Mouse (Mus musculus) heart, postnatal 0 days (tissue): ENCODE measurements around the gene Tnfsf8. TPM values are rescaled to one million over a fixed set of nuclear protein-coding genes. Genes with fewer than 3 reads are reported as not detected.

Source experiments
- ATAC-seq: fragments of 200-750 bp; cut with Nextera tagmentation; 2 replicates; pipeline ENCODE4 v1.8.0; 2017; ENCODE audit warnings: low read depth, moderate number of reproducible peaks, moderate library complexity; ENCODE audit not compliant: insufficient read depth
- DNase-seq: peaks from one replicate; pipeline ENCODE4 v3.0.0-alpha.2; 2016; ENCODE audit warnings: low spot score
- H3K27ac ChIP-seq: fragments of 300-500 bp; sonication (generic); 2 replicates; pipeline ENCODE4 v1.5.1; 2014; ENCODE audit warnings: low read depth, mild to moderate bottlenecking
- H3K27me3 ChIP-seq: fragments of 300-500 bp; sonication (generic); 2 replicates; pipeline ENCODE4 v1.6.1; 2014; ENCODE audit warnings: low read length, mixed read lengths; ENCODE audit not compliant: control insufficient read depth, insufficient read depth
- H3K36me3 ChIP-seq: fragments of 300-500 bp; sonication (generic); replicated peaks from 2 replicates; pipeline ENCODE4 v1.6.1; 2014; ENCODE audit warnings: low read length, mixed read lengths; ENCODE audit not compliant: control insufficient read depth, insufficient read depth
- H3K4me1 ChIP-seq: fragments of 300-500 bp; sonication (generic); 2 replicates; pipeline ENCODE4 v1.6.1; 2014; ENCODE audit warnings: antibody characterized with exemption; ENCODE audit not compliant: control insufficient read depth, insufficient read depth
- H3K4me2 ChIP-seq: fragments of 300-500 bp; sonication (generic); 2 replicates; pipeline ENCODE4 v1.6.1; 2014; ENCODE audit warnings: low read depth, mild to moderate bottlenecking, low read length, moderate library complexity
- H3K4me3 ChIP-seq: fragments of 300-500 bp; sonication (generic); 2 replicates; pipeline ENCODE4 v1.5.1; 2014; ENCODE audit warnings: low read depth, low read length
- H3K9ac ChIP-seq: fragments of 300-500 bp; sonication (generic); replicated peaks from 2 replicates; pipeline ENCODE4 v1.6.1; 2014; ENCODE audit warnings: low read depth, low read length, mixed read lengths
- H3K9me3 ChIP-seq: fragments of 300-500 bp; sonication (generic); replicated peaks from 2 replicates; pipeline ENCODE4 v1.6.1; 2016; ENCODE audit warnings: low read length; ENCODE audit not compliant: control insufficient read depth
- CTCF ChIP-seq: IDR thresholded peaks from 2 replicates; pipeline ENCODE4 v1.5.1; 2016; ENCODE audit warnings: antibody characterized with exemption, control low read depth, low read depth
- EP300 ChIP-seq: IDR thresholded peaks from 2 replicates; pipeline ENCODE4 v1.6.1; 2016; ENCODE audit warnings: antibody characterized with exemption, low read depth
- WGBS: fragments of 180-500 bp; shearing (Covaris S2); extraction: QIAGEN DNeasy Blood & Tissue Kit; methylation state at CpG from one replicate; pipeline ENCODE4 v1.1.7; 2014; 5-methylcytosine and 5-hydroxymethylcytosine counted together
- polyA plus RNA-seq: library from polyadenylated mRNA; unstranded; fragments of >200 nt; fragmentation: Nextera tagmentation; extraction: Ambion mirVana; gene quantifications from 2 replicates; pipeline ENCODE4 v1.2.1, GENCODE M21; 2015
- total RNA-seq: library from RNA; depleted of rRNA; stranded (reverse); fragments of >200 nt; gene quantifications from 2 replicates; pipeline ENCODE4 v1.2.3, GENCODE M21; 2014; ENCODE audit warnings: low replicate concordance

Gene Tnfsf8
- total and polyA plus RNA-seq, 2 experiments from 2014 or later: not detected

DNA sequence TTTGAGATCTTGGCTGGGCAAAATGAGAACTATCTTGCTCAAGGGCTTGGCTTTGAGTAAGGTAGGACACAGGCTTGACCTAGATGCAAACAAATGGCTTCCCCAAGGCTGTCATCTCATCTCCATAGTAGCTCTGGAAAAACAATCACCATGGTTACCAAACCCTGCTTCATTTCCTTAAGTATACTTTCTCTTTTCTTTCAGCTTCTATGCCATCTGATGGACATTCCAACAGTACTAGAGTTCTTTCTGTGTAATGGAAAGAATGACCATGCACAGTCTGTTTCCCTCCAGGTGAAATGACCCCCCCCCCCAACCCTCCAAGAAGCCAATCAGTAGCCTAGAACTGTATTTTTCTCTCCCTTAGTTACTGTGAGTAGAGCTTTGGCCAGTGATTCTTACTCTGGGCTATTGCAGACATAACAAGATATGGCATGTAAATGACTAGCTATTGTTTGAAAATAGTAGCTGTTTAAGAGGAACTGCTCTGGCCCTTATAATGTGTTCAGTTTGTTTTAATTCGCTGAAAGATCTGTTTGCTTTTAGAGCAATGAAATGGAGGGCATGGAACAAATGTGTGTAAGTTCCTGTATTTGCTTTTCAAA, 7.3 kb downstream of the Tnfsf8 start:
- TF ChIP-seq EP300 (no peak), CTCF (no peak)
- WGBS: 63% methylated on average over 1 of the region's 1 CpGs

DNA sequence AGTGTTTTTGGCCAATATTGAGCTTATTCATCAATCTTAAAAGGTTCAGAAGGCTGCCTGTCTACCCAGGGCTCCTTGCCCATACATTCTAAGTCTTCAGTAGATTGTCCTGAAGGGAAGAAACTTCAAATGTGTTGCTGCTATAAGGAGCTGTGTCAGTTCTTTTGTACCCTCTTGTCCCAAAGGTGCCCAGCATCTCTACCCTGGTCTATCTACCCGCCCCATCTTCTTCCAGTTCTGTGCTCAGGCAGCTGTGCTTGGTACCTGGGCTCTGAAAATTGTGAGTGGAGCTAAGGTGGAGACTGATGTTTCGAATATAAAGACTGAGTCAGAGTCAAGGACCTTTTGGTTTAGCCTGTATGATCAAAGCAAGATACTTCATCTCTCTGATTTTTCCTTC, 11.1 kb downstream of the Tnfsf8 start:
- Histone ChIP-seq H3K27ac (no peak overlapping the region), H3K9me3 (no peaks in the 10 kb centered on the region), H3K27me3 (0 out of 2 replicates have a peak, but pooled peaks cover 4% of the 10 kb centered on the region), H3K36me3 (no peaks in the 10 kb centered on the region), H3K4me1 (no peaks in the 10 kb centered on the region), H3K9ac (no peak overlapping the region), H3K4me2 (no peak overlapping the region), H3K4me3 (no peak overlapping the region)
- DNase-seq (no peak), ATAC-seq (no peak)
- TF ChIP-seq EP300 (no peak), CTCF (no peak)
- 76% methylated on average over 2 of the region's 2 CpGs for WGBS

More for the DNA sequence above, 7.3 kb downstream of the Tnfsf8 start:
- ATAC-seq (no peak), DNase-seq (no peak)
- Histone ChIP-seq H3K27ac (no peak overlapping the region), H3K9me3 (no peaks in the 10 kb centered on the region), H3K4me3 (no peak overlapping the region), H3K36me3 (no peaks in the 10 kb centered on the region), H3K4me2 (no peak overlapping the region), H3K27me3 (no peaks in the 10 kb centered on the region), H3K4me1 (no peaks in the 10 kb centered on the region), H3K9ac (no peak overlapping the region)

DNA sequence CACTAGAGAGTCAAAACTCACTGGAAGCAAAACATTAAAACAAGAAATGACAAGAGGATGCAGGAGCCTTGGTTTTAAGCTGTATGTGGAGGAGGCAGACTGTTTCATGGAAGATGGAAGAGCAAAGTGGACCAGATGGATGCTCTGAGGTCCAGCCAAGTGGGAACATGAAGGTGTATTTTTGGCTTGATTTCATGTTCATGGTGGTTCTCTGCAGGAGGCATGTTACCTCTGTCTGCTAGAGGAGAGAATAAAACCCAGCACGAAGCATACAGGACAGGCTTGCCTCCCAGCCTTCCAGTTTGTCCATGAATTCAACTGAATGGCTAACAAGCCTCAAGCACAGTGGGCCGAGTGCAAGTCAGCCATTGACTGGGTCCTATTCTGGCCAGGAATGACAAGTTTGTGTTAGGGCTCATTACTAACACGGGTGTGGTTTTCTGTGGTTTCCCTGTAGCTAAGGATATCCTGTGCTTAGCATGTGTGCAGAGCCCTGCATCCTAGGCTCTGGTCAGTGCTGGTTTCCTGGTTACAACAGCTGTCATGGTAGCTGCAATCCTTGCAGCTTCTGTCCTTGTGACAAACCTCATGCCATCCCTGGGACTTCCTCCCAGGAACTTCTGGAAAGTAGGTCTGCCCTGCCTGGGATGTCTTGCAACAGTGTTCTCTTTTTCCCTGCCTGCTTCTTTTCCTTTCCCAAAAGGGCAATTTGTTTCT, 14.1 kb downstream of the Tnfsf8 start:
- WGBS: 58% methylated on average over 3 of the region's 3 CpGs
- DNase-seq (no peak), ATAC-seq (no peak)
- H3K4me1 ChIP-seq: no peaks in the 10 kb centered on the region
- H3K36me3 ChIP-seq: no peaks in the 10 kb centered on the region
- TF ChIP-seq EP300: no peak
- TF ChIP-seq CTCF: no peak
- H3K27ac ChIP-seq: no peak overlapping the region
- no peak overlapping the region for H3K4me3 ChIP-seq
- no peaks in the 10 kb centered on the region for H3K9me3 ChIP-seq
- H3K9ac ChIP-seq: no peak overlapping the region
- H3K27me3 ChIP-seq: peaks cover 8% of the 10 kb centered on the region; the same call in 1 of the 2 replicates
- H3K4me2 ChIP-seq: no peak overlapping the region

GRCm38 (mm10) chr4:63845760-63846159, 15.4 kb downstream of the Tnfsf8 start:
- no peak overlapping the region for H3K9ac ChIP-seq
- TF ChIP-seq CTCF (no peak), EP300 (no peak)
- no peak overlapping the region for H3K4me3 ChIP-seq
- WGBS: 57% methylated on average over 2 of the region's 2 CpGs
- H3K27me3 ChIP-seq: peaks cover 8% of the 10 kb centered on the region; the same call in 1 of the 2 replicates
- H3K36me3 ChIP-seq: no peaks in the 10 kb centered on the region
- no peak overlapping the region for H3K27ac ChIP-seq
- H3K4me2 ChIP-seq: no peak overlapping the region
- H3K4me1 ChIP-seq: no peaks in the 10 kb centered on the region
- H3K9me3 ChIP-seq: no peaks in the 10 kb centered on the region
- DNase-seq (no peak), ATAC-seq (no peak)

DNA sequence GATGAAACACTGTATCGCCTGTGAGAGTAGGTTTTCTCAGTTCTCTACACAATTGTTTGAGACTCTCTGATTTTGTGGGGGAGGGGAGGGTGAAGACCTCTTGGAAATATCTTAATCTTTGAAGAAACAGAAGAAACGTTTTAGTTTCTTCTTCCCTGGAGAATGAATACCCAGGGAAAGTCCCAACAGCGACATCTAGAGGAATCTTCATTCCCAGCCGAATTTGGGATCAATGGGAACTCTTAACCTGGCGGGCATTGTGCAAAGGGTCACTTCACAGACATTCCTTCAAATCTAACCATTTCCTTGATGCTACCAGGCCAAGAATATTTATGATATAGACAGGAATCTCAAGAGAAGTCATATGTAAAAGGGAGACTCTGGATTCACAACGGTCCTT, 17.2 kb downstream of the Tnfsf8 start:
- 17% methylated on average over 6 of the region's 6 CpGs for WGBS
- H3K36me3 ChIP-seq: no peaks in the 10 kb centered on the region
- no peaks in the 10 kb centered on the region for H3K4me1 ChIP-seq
- H3K27me3 ChIP-seq: peaks cover 8% of the 10 kb centered on the region; the same call in 1 of the 2 replicates
- H3K4me2 ChIP-seq: no peak overlapping the region
- H3K27ac ChIP-seq: no peak overlapping the region
- no peak overlapping the region for H3K4me3 ChIP-seq
- H3K9me3 ChIP-seq: no peaks in the 10 kb centered on the region
- ATAC-seq (no peak), DNase-seq (no peak)
- TF ChIP-seq CTCF (peak; percentile 54), EP300 (no peak)
- H3K9ac ChIP-seq: no peak overlapping the region

- 45% methylated on average over 1 of the region's 1 CpGs for WGBS
- Histone ChIP-seq H3K4me1 (no peaks in the 10 kb centered on the region), H3K36me3 (no peaks in the 10 kb centered on the region), H3K27ac (no peak overlapping the region), H3K4me3 (no peak overlapping the region), H3K9ac (no peak overlapping the region), H3K4me2 (no peak overlapping the region), H3K27me3 (peaks cover 8% of the 10 kb centered on the region; the same call in 1 of the 2 replicates), H3K9me3 (no peaks in the 10 kb centered on the region)
- TF ChIP-seq EP300 (no peak), CTCF (no peak)
- DNase-seq (no peak), ATAC-seq (no peak)
These were observed 18.9 kb downstream of the Tnfsf8 start for GRCm38 (mm10) chr4:63842278-63842677.
